Mouse (Mus musculus) G1E (cell line): ENCODE measurements around the gene Myocd.

Experiments used
- CTCF ChIP-seq: IDR thresholded peaks from 2 replicates; pipeline ENCODE4 v1.5.1; 2012; ENCODE audit warnings: low read depth, low read length, inconsistent platforms, mixed read lengths
- GATA1 ChIP-seq: IDR thresholded peaks from 2 replicates; pipeline ENCODE4 v1.6.1; 2012; ENCODE audit warnings: borderline replicate concordance, low read length, inconsistent platforms, mixed read lengths
- GATA2 ChIP-seq: IDR thresholded peaks from 2 replicates; pipeline ENCODE4 v1.6.1; 2012; ENCODE audit warnings: low read depth, low read length, inconsistent platforms, borderline replicate concordance
- TAL1 ChIP-seq: conservative IDR thresholded peaks from 2 replicates; pipeline ENCODE4 v1.6.1; 2012; ENCODE audit warnings: low read depth, low read length, inconsistent platforms, mixed read lengths

GRCm38 (mm10) chr11:65226766-65227165 lies 43.0 kb downstream of the Myocd start:
- TF ChIP-seq CTCF (no peak), TAL1 (no peak), GATA1 (no peak), GATA2 (no peak)
